Mouse (Mus musculus) embryo, embryonic 10.5 days (tissue): ENCODE data around the gene Zfp607b.
A peak's percentile ranks its signal among the peaks of the same experiment; 100 is the strongest.

Experiments used
- DNase-seq: peaks from one replicate; pipeline ENCODE4 v3.0.0-alpha.2; 2015; ENCODE audit warnings: low spot score

Zfp607b gene

DNA sequence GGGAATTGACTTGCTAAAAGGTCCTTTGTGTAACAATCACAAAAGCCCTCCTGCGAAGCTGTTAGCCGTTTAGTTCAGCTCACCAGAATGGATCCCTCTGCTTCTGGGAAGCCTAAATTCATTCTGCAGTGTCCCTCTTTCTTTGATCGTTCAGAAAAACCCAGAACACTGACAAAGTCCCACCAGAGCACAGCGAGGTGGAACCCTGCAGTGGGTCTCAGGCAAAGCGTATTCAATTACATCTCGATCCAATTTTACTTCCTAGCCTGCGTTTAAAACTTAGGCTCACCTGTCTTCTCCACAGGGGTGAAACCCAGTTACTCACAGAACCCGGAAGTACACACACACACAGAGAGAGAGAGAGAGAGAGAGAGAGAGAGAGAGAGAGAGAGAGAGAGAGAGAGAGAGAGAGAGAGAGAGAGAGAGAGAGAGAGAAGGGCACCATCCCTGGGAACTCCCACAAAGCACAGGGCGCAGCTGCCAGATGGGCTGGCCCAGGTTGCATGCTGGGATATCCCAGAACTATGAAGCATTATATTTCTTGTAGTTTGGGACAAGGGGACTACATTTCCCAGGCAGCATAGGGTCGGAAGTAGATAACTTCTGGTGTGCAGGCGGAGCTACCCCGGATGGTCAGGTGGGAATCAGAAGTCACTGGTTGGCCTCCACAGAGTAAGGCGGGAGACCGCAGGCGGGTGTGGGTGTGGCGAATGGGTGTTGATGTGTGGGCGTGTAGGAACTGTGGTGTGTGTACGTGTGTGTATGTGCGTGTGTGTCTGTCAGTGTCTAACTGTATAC is at the start of gene Zfp607b:
Gene Zfp607b, plus strand, starts transcription at position 526 of the 798 bp plus-strand sequence.
- DNase-seq = peak; percentile 96

GRCm38 (mm10) chr7:27644471-27644870 is 44.7 kb upstream of the Zfp607b start:
- no peak for DNase-seq

DNA sequence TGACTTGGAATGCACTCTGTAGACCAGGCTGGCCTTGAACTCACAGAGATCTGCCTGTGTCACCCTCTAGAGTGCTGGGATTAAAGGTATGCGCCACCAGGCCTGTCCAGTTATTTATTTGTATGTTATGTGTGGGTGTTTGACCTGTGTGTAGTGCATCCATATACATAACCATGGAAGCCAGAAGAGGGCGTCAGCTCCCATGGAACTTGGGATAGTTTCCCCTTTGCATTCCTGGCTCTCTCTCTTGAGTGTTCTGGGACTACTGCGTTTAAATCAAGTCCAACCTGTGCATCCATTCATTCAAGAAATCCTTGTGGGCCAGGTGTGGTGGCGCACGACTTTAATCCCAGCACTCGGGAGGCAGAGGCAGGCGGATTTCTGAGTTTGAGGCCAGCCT is 42.6 kb upstream of the Zfp607b start:
- DNase-seq = no peak

DNA sequence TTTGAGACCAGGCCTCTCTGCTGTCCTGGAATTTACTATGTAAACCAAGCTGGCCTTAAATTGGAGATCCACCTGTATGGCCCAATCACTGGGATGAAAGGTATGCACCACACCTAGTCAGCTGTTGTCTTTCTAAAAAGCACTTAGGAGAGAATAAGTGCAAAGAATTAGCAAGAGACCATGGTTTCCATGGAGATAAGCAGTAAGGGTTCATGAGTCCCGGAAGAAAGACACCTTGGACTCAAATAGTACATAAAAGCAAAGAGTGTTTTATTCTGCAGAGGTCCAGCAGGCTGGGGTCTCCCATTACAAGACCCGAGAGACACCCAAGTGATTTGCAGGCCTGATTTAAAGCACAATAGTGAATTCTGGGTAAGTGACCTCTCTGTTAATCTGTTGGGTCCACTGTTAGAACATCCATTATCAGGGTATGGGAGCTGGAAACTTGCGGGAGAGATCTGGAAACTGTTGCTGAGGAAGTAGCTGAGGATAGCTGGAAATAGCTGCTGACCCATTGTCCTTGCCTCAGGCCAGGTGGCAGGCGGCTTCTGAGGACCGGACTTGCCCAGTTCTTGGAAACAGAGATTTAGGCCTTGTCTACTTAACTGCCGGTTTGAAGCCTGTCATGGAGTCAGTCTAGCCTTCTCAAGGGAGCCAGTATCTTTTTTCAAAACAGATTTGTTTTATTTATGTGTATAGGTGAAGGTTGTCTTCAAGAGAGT is 41.7 kb upstream of the Zfp607b start:
- DNase-seq = no peak

DNA sequence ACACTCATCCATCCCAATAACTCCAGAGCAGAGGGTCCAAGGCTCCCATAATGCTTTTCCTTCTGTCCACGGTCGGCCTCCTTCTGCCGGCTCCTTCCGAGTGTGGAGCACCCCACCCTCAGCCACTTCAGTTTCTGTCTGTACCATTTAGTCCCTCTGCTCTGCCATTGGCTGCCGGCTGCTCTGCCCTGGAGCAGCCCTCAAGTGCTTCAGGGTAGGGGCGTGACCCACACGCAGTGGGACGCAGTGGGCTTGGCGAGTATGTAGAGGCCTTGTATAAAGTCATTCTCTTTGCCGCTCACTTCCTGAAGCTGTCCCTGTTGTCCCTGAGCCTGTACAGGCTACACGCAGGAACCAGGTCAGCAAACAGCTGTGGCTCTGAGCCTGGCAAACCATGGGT is 39.4 kb upstream of the Zfp607b start:
- DNase-seq = no peak

DNA sequence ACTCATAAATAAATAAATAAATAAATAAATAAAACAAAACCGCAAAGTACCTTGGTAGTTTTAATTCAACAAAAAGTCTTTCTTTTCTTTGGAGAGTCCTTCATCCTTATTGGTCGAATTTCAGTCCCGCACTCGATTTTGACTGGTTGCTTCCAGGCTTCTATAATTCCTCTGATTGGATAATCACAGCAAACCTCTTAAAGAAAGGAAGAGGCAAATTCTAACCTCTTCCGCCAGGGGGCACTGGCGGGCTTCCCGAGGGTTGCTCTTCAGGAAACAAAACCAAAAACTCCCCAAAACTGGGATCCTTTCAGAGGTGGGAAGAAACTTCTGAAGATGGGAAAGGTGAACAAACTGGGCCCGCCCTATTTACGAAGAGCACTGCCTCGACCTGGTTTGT is 38.2 kb upstream of the Zfp607b start:
- DNase-seq = peak; percentile 93

DNA sequence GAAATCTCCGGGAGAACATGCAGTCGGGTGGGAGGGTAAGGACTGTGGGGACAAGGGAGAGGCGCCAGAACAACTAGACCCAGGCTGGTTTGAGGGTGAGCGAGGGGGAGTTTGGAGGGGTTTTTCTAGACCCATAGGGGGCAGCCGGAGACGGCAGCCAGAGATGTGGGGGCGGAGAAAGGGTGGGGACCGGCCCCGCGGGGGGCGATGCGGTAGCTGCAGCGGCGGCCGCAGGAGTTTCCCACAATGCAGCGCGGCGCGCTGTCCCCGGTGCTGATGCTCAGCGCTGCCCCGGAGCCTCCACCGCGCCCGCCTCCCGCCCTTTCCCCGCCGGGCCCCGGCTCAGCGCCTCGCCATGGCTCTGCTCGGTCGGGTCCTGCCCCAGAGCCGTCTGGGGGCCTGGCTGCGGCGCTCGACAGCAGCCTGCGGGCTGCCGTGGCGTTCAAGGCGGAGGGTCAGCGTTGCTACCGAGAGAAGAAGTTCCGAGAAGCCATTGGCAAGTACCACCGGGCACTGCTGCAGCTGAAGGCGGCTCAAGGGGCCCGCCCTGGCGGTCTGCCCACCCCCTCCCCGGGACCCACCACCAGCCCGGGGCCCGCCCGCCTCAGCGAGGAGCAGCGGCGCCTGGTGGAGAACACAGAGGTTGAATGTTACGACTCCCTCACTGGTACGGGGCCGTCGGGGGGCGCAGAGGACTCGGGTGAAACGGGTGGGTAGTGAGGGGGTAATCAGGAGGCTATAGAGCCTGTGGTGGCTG is 35.3 kb upstream of the Zfp607b start, which contains the start of gene Ttc9b:
Gene Ttc9b, plus strand, starts transcription at position 235 of the 757 bp plus-strand sequence.
- peak; percentile 73 for DNase-seq

GRCm38 (mm10) chr7:27654607-27655276 is 34.4 kb upstream of the Zfp607b start:
- DNase-seq = no peak

GRCm38 (mm10) chr7:27655545-27655944 is 33.6 kb upstream of the Zfp607b start:
- no peak for DNase-seq

DNA sequence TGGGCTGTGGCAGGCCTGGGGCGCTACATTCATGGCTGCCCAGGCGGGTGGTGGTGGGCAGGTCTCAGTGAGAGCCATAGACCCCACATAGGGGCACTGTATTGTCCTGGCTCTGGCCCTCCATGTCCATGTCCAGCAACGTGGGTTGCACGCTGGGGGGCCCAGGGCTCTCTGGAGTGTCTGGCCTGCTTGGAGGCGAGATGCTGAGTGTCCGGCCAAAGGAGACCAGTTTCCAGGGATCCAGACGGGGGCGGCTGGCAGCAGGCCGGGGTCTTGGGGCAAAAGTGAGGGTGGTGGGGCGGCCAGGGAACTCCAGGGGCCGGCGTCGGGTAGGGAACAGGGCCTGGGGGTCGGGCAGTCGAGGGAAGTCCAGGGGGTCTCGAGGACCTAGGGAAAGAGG is 32.5 kb upstream of the Zfp607b start:
- DNase-seq = no peak

- no peak for DNase-seq
Measured at GRCm38 (mm10) chr7:27657824-27658395, 31.2 kb upstream of the Zfp607b start.

- no peak for DNase-seq
Measured at GRCm38 (mm10) chr7:27658712-27659663, 30.2 kb upstream of the Zfp607b start.

GRCm38 (mm10) chr7:27662038-27662437 is 27.1 kb upstream of the Zfp607b start:
- no peak for DNase-seq

- no peak for DNase-seq
Measured at GRCm38 (mm10) chr7:27673064-27673574, 16.0 kb upstream of the Zfp607b start.

DNA sequence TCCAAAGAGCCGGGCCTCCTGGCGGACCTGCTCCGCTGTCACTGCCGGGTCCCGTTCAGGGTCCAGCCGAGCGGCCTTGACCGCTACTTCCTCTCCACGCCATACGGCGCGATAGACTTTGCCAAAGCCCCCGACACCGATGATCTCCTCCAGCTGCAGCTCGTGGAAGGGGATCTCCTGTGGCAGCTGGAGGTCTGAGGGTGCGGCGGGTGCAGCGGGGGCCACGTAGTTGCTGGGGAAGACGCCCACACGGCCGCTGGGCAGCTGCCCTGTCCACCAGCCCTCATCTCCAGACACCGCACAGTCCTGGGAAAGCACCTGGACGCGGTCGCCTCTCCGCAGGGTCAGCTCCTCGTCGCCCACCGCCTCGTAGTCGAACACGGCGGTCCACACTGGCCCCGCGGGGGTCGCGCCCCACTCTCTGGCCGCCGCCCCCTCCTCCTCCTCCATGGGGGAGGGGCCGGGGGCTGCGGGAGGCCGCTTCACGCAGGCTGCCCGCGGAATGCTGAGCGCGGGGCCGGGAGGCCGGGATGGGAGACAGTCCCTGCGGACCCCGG is 15.5 kb upstream of the Zfp607b start:
- no peak for DNase-seq

GRCm38 (mm10) chr7:27674195-27674521 is 15.0 kb upstream of the Zfp607b start:
- no peak for DNase-seq

GRCm38 (mm10) chr7:27674522-27675221 is 14.5 kb upstream of the Zfp607b start, which contains the start of gene Map3k10:
Gene Map3k10 (minus strand): TSS chr7:27674598.
- peak; percentile 97 for DNase-seq

GRCm38 (mm10) chr7:27675222-27675612 is 13.9 kb upstream of the Zfp607b start:
- DNase-seq = peak; percentile 17

- no peak for DNase-seq
Measured at GRCm38 (mm10) chr7:27683218-27683617, 5.9 kb upstream of the Zfp607b start.
